Mouse (Mus musculus) small intestine, adult 2 months (tissue): ENCODE measurements around the gene Hspb1.

ENCODE experiments used
- CTCF ChIP-seq: fragments of 200-500 bp; IDR thresholded peaks from 2 replicates; pipeline ENCODE4 v1.5.1; 2012; ENCODE audit warnings: low read depth, mild to moderate bottlenecking, control low read depth, inconsistent platforms, low read length, moderate library complexity, mixed read lengths; ENCODE audit not compliant: insufficient replicate concordance, insufficient read length; ENCODE audit errors: extremely low read depth
- POLR2A ChIP-seq: fragments of 200-500 bp; IDR thresholded peaks from 2 replicates; pipeline ENCODE4 v1.6.1; 2012; ENCODE audit warnings: low read depth, mild to moderate bottlenecking, control low read depth, inconsistent platforms, low read length, moderate library complexity

DNA sequence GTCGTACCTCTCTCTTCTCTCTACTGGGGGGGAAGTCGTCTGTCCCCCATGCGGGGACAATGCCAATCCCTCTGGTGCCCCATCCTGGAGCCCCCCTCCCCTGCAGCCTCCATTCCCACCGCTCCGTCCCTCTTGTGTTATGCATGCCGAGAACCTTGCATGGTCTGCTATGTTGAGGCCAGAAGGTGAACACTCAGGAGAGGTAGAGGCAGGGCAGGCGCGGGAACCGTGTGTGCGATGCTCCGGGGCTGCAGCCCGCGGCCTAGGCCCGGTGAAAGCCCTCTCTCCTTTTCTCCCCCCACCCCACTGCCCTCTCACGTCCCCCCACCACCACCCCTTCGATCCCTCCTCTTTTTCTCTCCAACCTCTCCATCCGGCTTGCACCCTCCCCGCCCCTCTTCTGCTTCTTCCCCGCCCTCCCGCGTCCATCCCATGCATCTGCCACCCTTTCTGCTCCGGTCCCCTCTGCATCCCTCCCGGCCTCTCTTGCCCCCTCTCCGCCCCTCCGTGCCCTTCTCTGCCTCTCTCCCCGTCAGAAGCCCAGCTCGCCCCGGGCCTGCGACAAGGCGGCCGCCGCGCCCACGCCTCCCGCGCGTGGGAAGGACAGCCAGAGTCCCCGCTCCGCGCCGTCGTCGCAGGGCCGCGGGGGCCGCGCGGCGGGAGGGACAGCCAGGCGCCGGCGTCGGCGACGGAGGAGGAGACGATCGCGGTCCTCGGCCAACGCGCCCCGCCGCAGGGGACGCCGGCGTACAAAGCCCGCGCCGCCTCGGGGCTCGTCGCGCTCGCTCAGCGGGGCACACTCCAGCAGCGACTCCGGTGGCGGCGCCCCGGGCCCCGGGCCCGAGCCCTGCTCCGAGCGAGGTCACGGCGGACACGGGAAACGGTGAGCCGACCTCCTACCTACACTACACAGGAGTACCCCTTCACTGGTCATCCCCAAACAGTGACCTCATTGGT lies 19.8 kb upstream of the Hspb1 start:
- no peak for TF ChIP-seq CTCF
- TF ChIP-seq POLR2A: no peak
